Comparison of ENCODE assay signal across 8 mouse cellular contexts in the genomic region with DNA sequence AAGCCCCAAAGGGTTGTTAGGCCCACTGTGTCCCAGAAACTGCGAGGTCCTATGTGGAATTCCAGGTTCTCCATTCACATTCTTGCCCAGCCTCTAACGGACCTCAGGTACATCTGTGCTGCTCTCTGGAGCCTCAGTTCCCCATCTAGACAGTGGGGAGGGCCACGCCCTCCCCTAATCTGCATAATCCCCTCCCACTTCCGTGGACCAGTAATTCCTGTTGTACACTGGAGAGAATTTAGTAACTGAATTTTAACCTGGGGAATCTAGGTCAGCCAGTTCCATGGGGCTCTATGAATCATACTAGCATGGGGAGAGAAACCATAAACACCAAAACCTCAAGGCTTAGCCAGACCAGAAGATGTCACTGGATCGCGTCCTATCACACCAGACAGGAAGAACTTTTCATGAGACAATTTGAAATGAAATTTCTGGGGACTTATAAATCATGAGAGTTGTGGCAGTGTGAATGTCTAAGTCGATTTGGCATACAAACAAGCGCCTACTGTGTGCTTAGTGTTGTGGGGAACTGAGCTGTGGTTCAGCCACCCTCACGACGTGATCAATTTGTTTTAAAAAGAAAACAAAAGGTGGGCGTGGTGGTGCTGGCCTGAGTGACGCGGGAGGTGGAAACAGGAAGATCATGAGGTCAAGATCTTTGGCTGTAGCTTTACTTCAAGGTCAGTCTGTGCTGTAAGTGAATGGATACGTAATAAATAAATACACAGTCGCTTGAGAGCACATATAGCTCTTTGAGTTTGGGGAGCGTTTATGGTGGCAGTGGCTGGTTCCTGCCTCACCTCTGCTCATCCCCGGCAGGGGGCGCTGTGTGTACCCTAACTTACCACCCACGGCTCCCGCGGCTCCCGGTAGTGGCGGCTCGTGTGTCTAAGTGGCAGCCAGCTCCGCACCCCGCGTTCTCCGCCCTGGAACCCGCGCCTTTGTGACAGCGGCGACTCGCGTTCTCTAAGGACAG. TPM values are rescaled to one million over a fixed set of nuclear protein-coding genes. Genes with fewer than 3 reads are reported as not detected.
DNase-seq lines count a peak whose midpoint lies in the region; ATAC-seq and TF ChIP-seq lines count a peak whose summit lies in the region.

No protein-coding gene starts in this region.

- H3K27ac ChIP-seq in ES-Bruce4 (ENCODE audit: insufficient read depth, low read length) = peak overlapping the region; percentile 69
- no peak overlapping the region for H3K27ac ChIP-seq in forebrain, embryonic 15.5 days (replicated peaks)
- H3K27ac ChIP-seq in neural tube, embryonic 15.5 days (replicated peaks) = no peak overlapping the region

- peak; percentile 69; the same call in 1 of the 2 replicates for ATAC-seq in forebrain, embryonic 15.5 days (replicated peaks)
- ATAC-seq in neural tube, embryonic 15.5 days (ENCODE audit: low FRiP score) = peak; percentile 19; the same call in 1 of the 2 replicates

- H3K4me2 ChIP-seq in forebrain, embryonic 15.5 days (replicated peaks) = peak overlapping the region; percentile 72
- peak overlapping the region; percentile 75 for H3K4me2 ChIP-seq in neural tube, embryonic 15.5 days

- TF ChIP-seq CTCF in ES-Bruce4 (IDR thresholded peaks at IDR 0.05; ENCODE audit: low read depth, low read length) = peak; percentile 75
- TF ChIP-seq CTCF in lung, adult 2 months (IDR thresholded peaks at IDR 0.05; ENCODE audit: insufficient read depth, low read length) = peak; percentile 76

- no peaks in the 10 kb centered on the region for H3K36me3 ChIP-seq in ES-Bruce4 (ENCODE audit: control insufficient read depth, insufficient read depth, low read length, poor library complexity, severe bottlenecking)
- no peaks in the 10 kb centered on the region for H3K36me3 ChIP-seq in forebrain, embryonic 15.5 days
- H3K36me3 ChIP-seq in neural tube, embryonic 15.5 days = no peaks in the 10 kb centered on the region

- peak; percentile 66 for TF ChIP-seq EP300 in ES-Bruce4 (IDR thresholded peaks at IDR 0.05; ENCODE audit: insufficient read depth, low read depth, low read length)

- peak overlapping the region; percentile 44 for H3K9ac ChIP-seq in ES-Bruce4 (ENCODE audit: low read depth, poor library complexity, severe bottlenecking)
- peak overlapping the region; percentile 38 for H3K9ac ChIP-seq in forebrain, embryonic 15.5 days (replicated peaks)
- H3K9ac ChIP-seq in neural tube, embryonic 15.5 days (replicated peaks) = peak overlapping the region; percentile 26; the same call in 1 of the 2 replicates

- 11% methylated on average over 34 of the region's 34 CpGs for WGBS in forebrain, embryonic 15.5 days
- WGBS in lung, adult 2 months = 7% methylated on average over 34 of the region's 34 CpGs
- 10% methylated on average over 34 of the region's 34 CpGs for WGBS in neural tube, embryonic 15.5 days

- no peaks in the 10 kb centered on the region for H3K27me3 ChIP-seq in ES-Bruce4 (ENCODE audit: control insufficient read depth, insufficient read depth, low read length, poor library complexity, severe bottlenecking)
- no peaks in the 10 kb centered on the region for H3K27me3 ChIP-seq in forebrain, embryonic 15.5 days
- peaks cover 13% of the 10 kb centered on the region; the same call in 1 of the 2 replicates for H3K27me3 ChIP-seq in neural tube, embryonic 15.5 days (replicated peaks)

- intact Hi-C loops in heart, postnatal 14 days (cut with DNase I) = loop anchor here (1.0 to 10.0 kb wide), 3 partner anchors 45 to 243 kb away; a partner anchor contains a TSS

- TF ChIP-seq POLR2A in ES-Bruce4 (IDR thresholded peaks at IDR 0.05; ENCODE audit: insufficient read depth, low read length) = peak; percentile 24
- TF ChIP-seq POLR2A in lung, adult 2 months (IDR thresholded peaks at IDR 0.05; ENCODE audit: borderline replicate concordance, extremely low read depth, low read depth, low read length) = no peak

- H3K4me1 ChIP-seq in ES-Bruce4 (ENCODE audit: control insufficient read depth, insufficient read depth, low read length) = no peaks in the 10 kb centered on the region
- peaks cover 20% of the 10 kb centered on the region for H3K4me1 ChIP-seq in forebrain, embryonic 15.5 days
- peaks cover 9% of the 10 kb centered on the region for H3K4me1 ChIP-seq in lung, adult 2 months (ENCODE audit: control insufficient read depth, insufficient read depth, low read length)
- H3K4me1 ChIP-seq in neural tube, embryonic 15.5 days = peaks cover 18% of the 10 kb centered on the region

- H3K4me3 ChIP-seq in ES-Bruce4 (ENCODE audit: low read depth, low read length) = peak overlapping the region; percentile 70
- peak overlapping the region; percentile 38 for H3K4me3 ChIP-seq in forebrain, embryonic 15.5 days
- peak overlapping the region; percentile 70 for H3K4me3 ChIP-seq in lung, adult 2 months (replicated peaks; ENCODE audit: extremely low read depth, low read depth, low read length)
- H3K4me3 ChIP-seq in neural tube, embryonic 15.5 days (replicated peaks) = peak overlapping the region; percentile 35

- DNase-seq in cerebellum, adult 11-12 months = peak; percentile 82
- DNase-seq in heart, postnatal 14 days = peak; percentile 92 to 93
- DNase-seq in layer of hippocampus, adult 18-20 months (ENCODE audit: low spot score in 2 of 2) = peak; percentile 75 to 88
- DNase-seq in lung, adult 2 months = peak; percentile 91
- peak; percentile 95 for DNase-seq in testis, postnatal 10 days (ENCODE audit: low spot score)

- H3K9me3 ChIP-seq in ES-Bruce4 (replicated peaks; ENCODE audit: control insufficient read depth, insufficient read depth, low read length, poor library complexity, severe bottlenecking) = no peaks in the 10 kb centered on the region
- no peaks in the 10 kb centered on the region for H3K9me3 ChIP-seq in forebrain, embryonic 15.5 days
- no peaks in the 10 kb centered on the region for H3K9me3 ChIP-seq in neural tube, embryonic 15.5 days (replicated peaks)

RNA-seq across cellular contexts. Expression of a gene that starts 9.3 kb away (rescaled TPM):
- polyA plus RNA-seq in ES-Bruce4 (2011; ENCODE audit: insufficient read depth, insufficient read length, low read depth, missing spikeins) = 2.4 and 3.0 TPM in 2 replicates
- polyA plus RNA-seq in forebrain, embryonic 15.5 days (2015; fragmentation: Nextera tagmentation; extraction: Ambion mirVana) = not detected in 2 replicates
- not detected for total RNA-seq in heart, postnatal 14 days (2021)
- 1 to 10 TPM in 1 of 2 experiments, under 1 TPM in 1; 0.68 to 1.0 TPM for total RNA-seq in layer of hippocampus, adult 18-20 months (2021)
- 0.14 and 0.27 TPM in 2 replicates for polyA plus RNA-seq in lung, adult 2 months (2012; rRNA removed)
- 0.44 TPM in 1 of 2 replicates, not detected in the other for polyA plus RNA-seq in neural tube, embryonic 15.5 days (2015; fragmentation: Nextera tagmentation; extraction: Ambion mirVana)

RNA-seq across cellular contexts. Expression of a gene that starts 26.7 kb away (rescaled TPM):
- polyA plus RNA-seq in ES-Bruce4 (2011; ENCODE audit: insufficient read depth, insufficient read length, low read depth, missing spikeins) = 437 and 458 TPM in 2 replicates
- 273 and 275 TPM in 2 replicates for polyA plus RNA-seq in forebrain, embryonic 15.5 days (2015; fragmentation: Nextera tagmentation; extraction: Ambion mirVana)
- 100 to 1,000 TPM; 121 to 152 TPM for total RNA-seq in heart, postnatal 14 days (2021)
- 100 to 1,000 TPM; 189 to 219 TPM for total RNA-seq in layer of hippocampus, adult 18-20 months (2021)
- 67.6 and 81.1 TPM in 2 replicates for polyA plus RNA-seq in lung, adult 2 months (2012; rRNA removed)
- polyA plus RNA-seq in neural tube, embryonic 15.5 days (2015; fragmentation: Nextera tagmentation; extraction: Ambion mirVana) = 184 and 200 TPM in 2 replicates

RNA-seq across cellular contexts. Expression of a gene that starts 30.6 kb away (rescaled TPM):
- not detected in 2 replicates for polyA plus RNA-seq in ES-Bruce4 (2011; ENCODE audit: insufficient read depth, insufficient read length, low read depth, missing spikeins)
- 0.28 and 3.6 TPM in 2 replicates for polyA plus RNA-seq in forebrain, embryonic 15.5 days (2015; fragmentation: Nextera tagmentation; extraction: Ambion mirVana)
- total RNA-seq in heart, postnatal 14 days (2021) = over 10,000 TPM; 16,479 to 17,190 TPM
- total RNA-seq in layer of hippocampus, adult 18-20 months (2021) = 1 to 10 TPM; 1.1 to 2.2 TPM
- 0.37 TPM in 1 of 2 replicates, not detected in the other for polyA plus RNA-seq in lung, adult 2 months (2012; rRNA removed)
- 1.8 and 4.7 TPM in 2 replicates for polyA plus RNA-seq in neural tube, embryonic 15.5 days (2015; fragmentation: Nextera tagmentation; extraction: Ambion mirVana)
